Mouse (Mus musculus): ENCODE measurements around the gene Olfr2. TPM values are rescaled to one million over a fixed set of nuclear protein-coding genes. Genes with fewer than 3 reads are reported as not detected.

Olfr2 gene
- not detected in 2 replicates for polyA plus RNA-seq (2014; fragmentation: Nextera tagmentation; extraction: Ambion mirVana)

DNA sequence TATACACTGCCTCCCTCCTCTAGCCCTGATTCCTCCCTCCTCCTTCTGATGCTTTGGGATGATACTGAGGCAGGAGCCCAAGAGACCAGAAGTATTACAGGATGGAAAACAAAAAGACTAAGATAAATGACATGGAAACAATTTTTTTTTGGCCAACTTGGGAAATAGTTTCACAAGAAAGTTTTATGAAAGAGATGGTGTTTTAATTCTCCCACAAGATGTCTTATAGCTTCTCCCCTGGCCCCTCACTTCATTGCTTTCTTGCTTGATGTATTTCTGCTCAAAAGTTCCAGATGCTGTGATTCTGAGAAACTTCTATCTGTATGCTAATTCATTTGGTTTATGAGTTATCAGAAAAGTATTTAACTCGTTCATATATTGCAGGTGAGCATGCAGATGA, at the start of gene Olfr2:
TSS of gene Olfr2 (minus strand) at position 101 of the 400 bp plus-strand sequence.
- Histone ChIP-seq H3K9me3 (ENCODE audit: control insufficient read depth, low read length) (no peaks in the 10 kb centered on the region), H3K4me1 (ENCODE audit: control insufficient read depth, insufficient read depth, low read length) (no peaks in the 10 kb centered on the region), H3K4me3 (ENCODE audit: low read depth, low read length) (no peak within 1 kb of the TSS), H3K27ac (ENCODE audit: low read depth, low read length) (no peak within 1 kb of the TSS), H3K9ac (ENCODE audit: low read length) (no peak within 1 kb of the TSS), H3K27me3 (ENCODE audit: control insufficient read depth, insufficient read depth, low read length) (no peaks in the 10 kb centered on the region), H3K4me2 (no peak within 1 kb of the TSS), H3K36me3 (ENCODE audit: control insufficient read depth, insufficient read depth, low read length) (no peaks in the 10 kb centered on the region)
- 69% methylated on average over 1 of the region's 1 CpGs for WGBS
- DNase-seq (ENCODE audit: low spot score, missing footprints) (no peak), ATAC-seq (ENCODE audit: low FRiP score) (no peak)

DNA sequence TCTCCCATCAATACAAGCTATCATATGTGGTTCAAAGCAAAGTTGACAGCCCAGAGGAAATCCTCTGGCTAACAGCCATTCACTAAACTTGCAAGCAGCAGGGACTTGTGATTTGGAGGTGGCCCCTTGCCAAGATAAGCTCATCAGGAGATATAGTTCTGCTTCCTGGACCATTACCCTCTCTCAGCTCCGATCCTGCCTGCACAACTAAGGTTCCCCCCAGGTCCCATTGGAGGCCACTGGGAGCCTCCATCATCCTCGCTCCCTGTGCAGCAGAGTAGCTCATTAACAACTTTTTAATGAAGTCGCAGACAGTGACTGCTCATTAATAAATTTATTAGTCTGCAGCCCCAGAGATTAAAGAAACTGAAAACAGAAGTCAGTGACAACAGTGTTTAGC, 41.7 kb upstream of the Olfr2 start:
- H3K27ac ChIP-seq (ENCODE audit: low read depth, low read length), result no peak overlapping the region
- no peak overlapping the region for H3K4me3 ChIP-seq (ENCODE audit: low read depth, low read length)
- no peak overlapping the region for H3K9ac ChIP-seq (ENCODE audit: low read length)
- H3K36me3 ChIP-seq (ENCODE audit: control insufficient read depth, insufficient read depth, low read length), result no peaks in the 10 kb centered on the region
- no peaks in the 10 kb centered on the region for H3K4me1 ChIP-seq (ENCODE audit: control insufficient read depth, insufficient read depth, low read length)
- H3K9me3 ChIP-seq (ENCODE audit: control insufficient read depth, low read length), result no peaks in the 10 kb centered on the region
- no peak for ATAC-seq (ENCODE audit: low FRiP score)
- no peak for DNase-seq (ENCODE audit: low spot score, missing footprints)
- H3K27me3 ChIP-seq (ENCODE audit: control insufficient read depth, insufficient read depth, low read length), result no peaks in the 10 kb centered on the region
- WGBS, result 48% methylated on average over 3 of the region's 3 CpGs
- H3K4me2 ChIP-seq, result no peak overlapping the region

DNA sequence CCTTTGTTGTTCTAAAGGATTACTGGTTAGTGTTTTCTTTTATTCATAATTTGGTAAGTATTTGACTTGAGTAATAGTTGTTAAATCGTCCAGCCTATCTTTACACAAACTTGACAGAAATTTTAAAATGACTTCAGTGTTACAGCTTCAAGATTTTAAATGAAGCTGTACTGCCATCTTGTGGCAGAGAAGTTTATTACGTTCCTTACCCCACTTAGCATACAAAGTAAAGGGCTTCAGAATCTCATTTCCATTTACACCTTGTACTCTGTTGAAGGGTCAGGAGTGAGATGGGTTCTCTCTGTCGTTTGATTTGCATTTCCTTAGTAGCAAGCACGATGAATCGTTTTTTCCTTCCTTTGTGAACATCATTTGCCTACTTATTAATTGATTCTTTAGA, 40.0 kb upstream of the Olfr2 start:
- DNase-seq (ENCODE audit: low spot score, missing footprints), result peak; percentile 95

DNA sequence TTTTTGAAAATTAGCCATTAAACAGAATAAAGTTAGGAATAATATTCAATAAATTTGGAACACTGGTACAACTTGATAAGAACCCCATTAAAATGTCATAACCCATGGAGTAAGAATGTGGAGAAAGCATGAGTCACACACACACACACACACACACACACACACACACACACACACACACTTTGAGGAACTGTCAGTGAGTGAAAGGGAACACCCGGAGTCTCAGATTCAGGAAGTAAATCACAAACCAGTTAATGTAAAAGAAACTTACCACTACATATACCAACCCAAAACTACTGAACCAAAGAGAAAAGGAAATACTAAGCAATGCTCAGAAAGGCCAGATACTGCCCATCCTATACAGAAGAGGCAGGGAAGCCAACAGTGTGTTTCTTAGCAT, 38.5 kb upstream of the Olfr2 start:
- H3K4me2 ChIP-seq, result no peak overlapping the region
- H3K9ac ChIP-seq (ENCODE audit: low read length), result no peak overlapping the region
- WGBS, result 88% methylated on average over 1 of the region's 1 CpGs
- no peak overlapping the region for H3K4me3 ChIP-seq (ENCODE audit: low read depth, low read length)
- H3K27ac ChIP-seq (ENCODE audit: low read depth, low read length), result no peak overlapping the region
- H3K4me1 ChIP-seq (ENCODE audit: control insufficient read depth, insufficient read depth, low read length), result no peaks in the 10 kb centered on the region
- no peaks in the 10 kb centered on the region for H3K27me3 ChIP-seq (ENCODE audit: control insufficient read depth, insufficient read depth, low read length)
- H3K36me3 ChIP-seq (ENCODE audit: control insufficient read depth, insufficient read depth, low read length), result no peaks in the 10 kb centered on the region
- H3K9me3 ChIP-seq (ENCODE audit: control insufficient read depth, low read length), result no peaks in the 10 kb centered on the region
- ATAC-seq (ENCODE audit: low FRiP score) (no peak), DNase-seq (ENCODE audit: low spot score, missing footprints) (no peak)

More for the DNA sequence above, 40.0 kb upstream of the Olfr2 start:
- 5% methylated on average over 5 of the region's 5 CpGs for WGBS
- Histone ChIP-seq H3K27ac (ENCODE audit: low read depth, low read length) (no peak overlapping the region), H3K9ac (ENCODE audit: low read length) (no peak overlapping the region), H3K4me1 (ENCODE audit: control insufficient read depth, insufficient read depth, low read length) (no peaks in the 10 kb centered on the region), H3K9me3 (ENCODE audit: control insufficient read depth, low read length) (no peaks in the 10 kb centered on the region), H3K27me3 (ENCODE audit: control insufficient read depth, insufficient read depth, low read length) (no peaks in the 10 kb centered on the region), H3K4me2 (no peak overlapping the region), H3K4me3 (ENCODE audit: low read depth, low read length) (no peak overlapping the region), H3K36me3 (ENCODE audit: control insufficient read depth, insufficient read depth, low read length) (no peaks in the 10 kb centered on the region)
- peak; percentile 82 for ATAC-seq (ENCODE audit: low FRiP score)

DNA sequence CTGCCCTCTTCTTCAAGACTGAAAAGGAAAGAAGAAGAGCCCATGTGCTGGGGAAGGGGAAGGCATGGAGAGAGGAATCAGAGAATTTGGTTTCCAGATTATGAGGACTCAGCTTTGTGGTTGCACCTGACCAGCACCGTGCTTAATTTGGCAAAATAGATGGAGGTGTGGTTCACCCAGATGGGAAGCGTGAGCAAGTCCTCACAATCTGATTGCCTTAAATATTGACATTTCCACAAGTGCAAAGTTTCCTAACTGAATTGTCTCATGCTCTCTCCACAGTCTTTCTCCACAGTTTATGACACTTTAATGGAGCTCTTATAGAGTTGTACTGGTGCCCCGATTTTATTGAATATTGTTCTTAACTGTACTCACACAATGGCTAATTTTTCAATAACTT, 37.3 kb upstream of the Olfr2 start:
- no peak for ATAC-seq (ENCODE audit: low FRiP score)
- Histone ChIP-seq H3K27ac (ENCODE audit: low read depth, low read length) (no peak overlapping the region), H3K4me2 (no peak overlapping the region), H3K4me3 (ENCODE audit: low read depth, low read length) (no peak overlapping the region), H3K9ac (ENCODE audit: low read length) (no peak overlapping the region), H3K36me3 (ENCODE audit: control insufficient read depth, insufficient read depth, low read length) (no peaks in the 10 kb centered on the region), H3K27me3 (ENCODE audit: control insufficient read depth, insufficient read depth, low read length) (no peaks in the 10 kb centered on the region), H3K4me1 (ENCODE audit: control insufficient read depth, insufficient read depth, low read length) (no peaks in the 10 kb centered on the region), H3K9me3 (ENCODE audit: control insufficient read depth, low read length) (no peaks in the 10 kb centered on the region)
- 89% methylated on average over 3 of the region's 3 CpGs for WGBS
- no peak for DNase-seq (ENCODE audit: low spot score, missing footprints)

DNA sequence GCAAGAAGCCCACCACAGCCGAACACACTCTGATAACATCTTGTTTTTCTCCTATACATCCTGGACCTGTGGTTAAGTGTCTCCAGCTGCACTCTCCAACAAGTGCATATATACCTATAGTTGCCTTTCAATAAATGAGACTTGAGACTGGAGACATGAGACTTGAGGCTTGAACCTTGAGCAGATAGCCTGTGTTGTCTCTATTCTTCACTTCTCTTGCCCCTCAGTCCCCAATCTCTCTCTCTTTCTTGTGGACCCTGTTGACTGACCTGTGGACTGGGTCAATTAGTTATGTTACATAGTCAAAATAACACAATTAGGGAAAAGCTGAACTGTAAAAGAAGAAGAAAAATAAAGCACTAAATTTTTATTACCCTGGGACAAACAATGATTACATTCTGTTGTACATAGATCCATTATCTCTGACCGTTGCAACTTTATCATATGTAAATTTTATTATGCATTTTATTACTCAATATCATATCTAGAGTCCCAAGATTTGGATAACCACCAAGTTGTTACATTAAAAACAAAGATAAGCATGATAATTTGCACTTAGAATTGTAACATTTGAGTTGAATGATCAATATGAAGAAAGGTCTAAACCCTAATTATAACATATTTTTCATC, 34.2 kb upstream of the Olfr2 start:
- H3K27me3 ChIP-seq (ENCODE audit: control insufficient read depth, insufficient read depth, low read length), result no peaks in the 10 kb centered on the region
- no peak overlapping the region for H3K27ac ChIP-seq (ENCODE audit: low read depth, low read length)
- H3K4me3 ChIP-seq (ENCODE audit: low read depth, low read length), result no peak overlapping the region
- WGBS, result 83% methylated on average over 2 of the region's 2 CpGs
- H3K4me2 ChIP-seq, result no peak overlapping the region
- H3K4me1 ChIP-seq (ENCODE audit: control insufficient read depth, insufficient read depth, low read length), result no peaks in the 10 kb centered on the region
- H3K36me3 ChIP-seq (ENCODE audit: control insufficient read depth, insufficient read depth, low read length), result no peaks in the 10 kb centered on the region
- no peaks in the 10 kb centered on the region for H3K9me3 ChIP-seq (ENCODE audit: control insufficient read depth, low read length)
- ATAC-seq (ENCODE audit: low FRiP score), result no peak
- no peak for DNase-seq (ENCODE audit: low spot score, missing footprints)
- H3K9ac ChIP-seq (ENCODE audit: low read length), result no peak overlapping the region

DNA sequence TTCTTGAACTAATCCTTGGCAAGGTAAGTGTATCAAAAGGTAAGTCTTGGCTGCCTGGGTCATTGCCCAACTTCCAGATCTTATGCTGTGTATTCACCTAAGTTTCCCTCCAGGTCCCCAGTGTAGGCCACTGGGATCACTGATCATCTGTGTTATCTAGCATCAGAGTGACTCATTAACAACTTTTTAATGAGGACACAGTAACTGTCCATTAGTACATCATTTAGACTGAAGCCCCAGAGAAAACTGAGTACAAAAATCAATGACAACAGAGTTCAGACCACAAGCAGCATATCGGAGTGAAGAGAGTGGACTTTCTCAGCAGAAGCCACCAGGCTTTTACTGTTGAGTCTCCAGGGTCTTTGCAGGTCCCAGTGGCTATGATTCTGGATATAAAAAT, 25.0 kb upstream of the Olfr2 start, which contains the start of gene Olfr713:
TSS of gene Olfr713 (plus strand) at position 301 of the 400 bp plus-strand sequence.
- DNase-seq (ENCODE audit: low spot score, missing footprints), result no peak
- ATAC-seq (ENCODE audit: low FRiP score), result no peak
- no peak within 1 kb of the TSS for H3K4me3 ChIP-seq (ENCODE audit: low read depth, low read length)
- no peaks in the 10 kb centered on the region for H3K9me3 ChIP-seq (ENCODE audit: control insufficient read depth, low read length)
- H3K27ac ChIP-seq (ENCODE audit: low read depth, low read length), result no peak within 1 kb of the TSS
- WGBS, result 81% methylated on average over 1 of the region's 1 CpGs
- H3K4me1 ChIP-seq (ENCODE audit: control insufficient read depth, insufficient read depth, low read length), result no peaks in the 10 kb centered on the region
- H3K36me3 ChIP-seq (ENCODE audit: control insufficient read depth, insufficient read depth, low read length), result no peaks in the 10 kb centered on the region
- H3K27me3 ChIP-seq (ENCODE audit: control insufficient read depth, insufficient read depth, low read length), result no peaks in the 10 kb centered on the region
- H3K4me2 ChIP-seq, result no peak within 1 kb of the TSS
- H3K9ac ChIP-seq (ENCODE audit: low read length), result no peak within 1 kb of the TSS

DNA sequence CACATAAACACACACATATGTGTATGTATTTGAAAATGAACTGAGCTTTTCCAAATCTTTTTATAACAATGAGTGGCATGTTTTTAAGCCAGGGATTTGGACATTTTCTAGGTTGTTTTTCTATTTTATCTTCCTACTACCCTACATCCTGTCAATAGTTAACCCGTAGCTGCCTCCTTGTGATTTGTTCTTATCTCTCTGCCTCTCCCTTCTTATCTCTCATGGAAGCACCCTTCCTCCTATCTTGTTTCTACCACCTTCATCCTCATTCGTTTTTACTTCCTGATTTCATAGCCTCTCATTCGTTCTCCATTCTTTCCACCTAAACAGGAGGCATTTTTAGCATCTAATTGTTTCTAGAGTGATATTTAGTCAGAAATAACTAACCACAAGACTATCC, 1.7 kb downstream of the Olfr2 start:
- no peak for ATAC-seq (ENCODE audit: low FRiP score)
- Histone ChIP-seq H3K9me3 (ENCODE audit: control insufficient read depth, low read length) (no peaks in the 10 kb centered on the region), H3K36me3 (ENCODE audit: control insufficient read depth, insufficient read depth, low read length) (no peaks in the 10 kb centered on the region), H3K4me1 (ENCODE audit: control insufficient read depth, insufficient read depth, low read length) (no peaks in the 10 kb centered on the region), H3K4me2 (no peak overlapping the region), H3K27ac (ENCODE audit: low read depth, low read length) (no peak overlapping the region), H3K27me3 (ENCODE audit: control insufficient read depth, insufficient read depth, low read length) (no peaks in the 10 kb centered on the region), H3K9ac (ENCODE audit: low read length) (no peak overlapping the region), H3K4me3 (ENCODE audit: low read depth, low read length) (no peak overlapping the region)
- 80% methylated on average over 3 of the region's 3 CpGs for WGBS
- no peak for DNase-seq (ENCODE audit: low spot score, missing footprints)

DNA sequence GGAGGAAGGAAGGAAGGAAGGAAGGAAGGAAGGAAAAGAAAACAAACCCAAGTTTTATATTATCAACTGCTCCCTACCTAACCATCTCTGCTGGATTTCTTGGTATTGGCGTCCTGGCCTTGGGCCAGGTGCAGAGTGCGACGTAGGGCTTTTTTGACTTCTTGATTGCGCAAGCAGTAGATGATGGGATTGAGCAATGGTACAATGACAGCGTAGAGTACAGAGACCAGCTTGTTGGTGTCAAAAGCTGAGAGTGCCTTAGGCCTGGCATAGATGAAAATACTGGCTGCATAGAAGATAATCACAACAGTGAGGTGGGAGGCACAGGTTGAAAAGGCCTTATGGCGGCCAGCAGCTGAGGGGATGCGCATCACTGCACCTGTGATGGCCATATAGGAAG, 5.1 kb downstream of the Olfr2 start:
- no peak for ATAC-seq (ENCODE audit: low FRiP score)
- 90% methylated on average over 7 of the region's 7 CpGs for WGBS
- Histone ChIP-seq H3K36me3 (ENCODE audit: control insufficient read depth, insufficient read depth, low read length) (no peaks in the 10 kb centered on the region), H3K4me3 (ENCODE audit: low read depth, low read length) (no peak overlapping the region), H3K27me3 (ENCODE audit: control insufficient read depth, insufficient read depth, low read length) (no peaks in the 10 kb centered on the region), H3K9me3 (ENCODE audit: control insufficient read depth, low read length) (no peaks in the 10 kb centered on the region), H3K27ac (ENCODE audit: low read depth, low read length) (no peak overlapping the region), H3K9ac (ENCODE audit: low read length) (no peak overlapping the region), H3K4me2 (no peak overlapping the region), H3K4me1 (ENCODE audit: control insufficient read depth, insufficient read depth, low read length) (no peaks in the 10 kb centered on the region)
- no peak for DNase-seq (ENCODE audit: low spot score, missing footprints)
